Mouse (Mus musculus) forebrain, embryonic 12.5 days (tissue): ENCODE measurements around the gene Ttll5. TPM values are rescaled to one million over a fixed set of nuclear protein-coding genes. Genes with fewer than 3 reads are reported as not detected.
A peak's percentile ranks its signal among the peaks of the same experiment; 100 is the strongest.

Source experiments
- ATAC-seq: fragments of 200-750 bp; cut with Nextera tagmentation; 2 replicates; pipeline ENCODE4 v1.8.0; 2017; ENCODE audit warnings: moderate TSS enrichment; ENCODE audit not compliant: low FRiP score
- H3K27ac ChIP-seq: fragments of 300-500 bp; sonication (generic); 2 replicates; pipeline ENCODE4 v1.5.1; 2016; ENCODE audit warnings: mild to moderate bottlenecking
- H3K27me3 ChIP-seq: fragments of 300-500 bp; sonication (generic); 2 replicates; pipeline ENCODE4 v1.6.1; 2016; ENCODE audit warnings: mild to moderate bottlenecking
- H3K36me3 ChIP-seq: fragments of 300-500 bp; sonication (generic); replicated peaks from 2 replicates; pipeline ENCODE4 v1.6.1; 2016; ENCODE audit warnings: mild to moderate bottlenecking
- H3K4me1 ChIP-seq: fragments of 300-500 bp; sonication (generic); 2 replicates; pipeline ENCODE4 v1.6.1; 2016
- H3K4me2 ChIP-seq: fragments of 300-500 bp; sonication (generic); 2 replicates; pipeline ENCODE4 v1.6.1; 2016; ENCODE audit warnings: mild to moderate bottlenecking, moderate library complexity
- H3K4me3 ChIP-seq: fragments of 300-500 bp; sonication (generic); replicated peaks from 2 replicates; pipeline ENCODE4 v1.5.1; 2016; ENCODE audit warnings: mild to moderate bottlenecking
- H3K9ac ChIP-seq: fragments of 300-500 bp; sonication (generic); 2 replicates; pipeline ENCODE4 v1.6.1; 2016; ENCODE audit warnings: mild to moderate bottlenecking
- H3K9me3 ChIP-seq: fragments of 300-500 bp; sonication (generic); 2 replicates; pipeline ENCODE4 v1.6.1; 2016
- WGBS: fragments of 180-500 bp; shearing (Covaris S2); methylation state at CpG from one replicate; pipeline ENCODE4 v1.1.7; 2016; 5-methylcytosine and 5-hydroxymethylcytosine counted together
- polyA plus RNA-seq: library from polyadenylated mRNA; unstranded; fragments of >200 nt; fragmentation: Nextera tagmentation; extraction: Ambion mirVana; gene quantifications from 2 replicates; pipeline ENCODE4 v1.2.1, GENCODE M21; 2016

Gene Ttll5
- polyA plus RNA-seq, 1 experiment from 2014 or later: 17.3 TPM

- no peaks in the 10 kb centered on the region; the same call in 1 of the 2 replicates for H3K4me1 ChIP-seq
- no peak overlapping the region for H3K27ac ChIP-seq
- no peaks in the 10 kb centered on the region for H3K36me3 ChIP-seq
- no peak for ATAC-seq
- no peak overlapping the region for H3K4me2 ChIP-seq
- no peaks in the 10 kb centered on the region for H3K9me3 ChIP-seq
- H3K4me3 ChIP-seq: no peak overlapping the region
- no peaks in the 10 kb centered on the region for H3K27me3 ChIP-seq
- whole genome bisulfite sequencing: 71% methylated on average over 6 of the region's 6 CpGs
- H3K9ac ChIP-seq: no peak overlapping the region
These were observed 225.4 kb downstream of the Ttll5 start for GRCm38 (mm10) chr12:86049813-86050212.

- no peak overlapping the region for H3K4me2 ChIP-seq
- H3K36me3 ChIP-seq: no peaks in the 10 kb centered on the region
- H3K27ac ChIP-seq: no peak overlapping the region
- ATAC-seq: no peak
- H3K4me1 ChIP-seq: no peaks in the 10 kb centered on the region
- no peaks in the 10 kb centered on the region for H3K9me3 ChIP-seq
- H3K4me3 ChIP-seq: no peak overlapping the region
- H3K9ac ChIP-seq: no peak overlapping the region
- H3K27me3 ChIP-seq: no peaks in the 10 kb centered on the region
- WGBS: 95% methylated on average over 5 of the region's 5 CpGs
These were observed 227.0 kb downstream of the Ttll5 start for GRCm38 (mm10) chr12:86051477-86051876.

GRCm38 (mm10) chr12:86055306-86055705 lies 230.8 kb downstream of the Ttll5 start:
- Histone ChIP-seq H3K27me3 (no peaks in the 10 kb centered on the region), H3K27ac (no peak overlapping the region), H3K4me2 (no peak overlapping the region), H3K4me1 (no peaks in the 10 kb centered on the region), H3K9me3 (no peaks in the 10 kb centered on the region), H3K4me3 (no peak overlapping the region), H3K36me3 (no peaks in the 10 kb centered on the region), H3K9ac (no peak overlapping the region)
- ATAC-seq: no peak
- 95% methylated on average over 2 of the region's 2 CpGs for WGBS

GRCm38 (mm10) chr12:86056976-86057375 lies 232.5 kb downstream of the Ttll5 start:
- no peaks in the 10 kb centered on the region for H3K4me1 ChIP-seq
- H3K27me3 ChIP-seq: no peaks in the 10 kb centered on the region
- no peak overlapping the region for H3K27ac ChIP-seq
- no peak overlapping the region for H3K4me3 ChIP-seq
- no peaks in the 10 kb centered on the region for H3K9me3 ChIP-seq
- H3K4me2 ChIP-seq: no peak overlapping the region
- 96% methylated on average over 8 of the region's 8 CpGs for WGBS
- H3K9ac ChIP-seq: no peak overlapping the region
- H3K36me3 ChIP-seq: no peaks in the 10 kb centered on the region
- ATAC-seq: no peak

GRCm38 (mm10) chr12:86057516-86057915 lies 233.1 kb downstream of the Ttll5 start:
- Histone ChIP-seq H3K9ac (no peak overlapping the region), H3K4me1 (no peaks in the 10 kb centered on the region), H3K9me3 (no peaks in the 10 kb centered on the region), H3K4me3 (no peak overlapping the region), H3K27me3 (no peaks in the 10 kb centered on the region), H3K36me3 (no peaks in the 10 kb centered on the region), H3K4me2 (no peak overlapping the region), H3K27ac (no peak overlapping the region)
- no peak for ATAC-seq
- WGBS: 87% methylated on average over 8 of the region's 8 CpGs

DNA sequence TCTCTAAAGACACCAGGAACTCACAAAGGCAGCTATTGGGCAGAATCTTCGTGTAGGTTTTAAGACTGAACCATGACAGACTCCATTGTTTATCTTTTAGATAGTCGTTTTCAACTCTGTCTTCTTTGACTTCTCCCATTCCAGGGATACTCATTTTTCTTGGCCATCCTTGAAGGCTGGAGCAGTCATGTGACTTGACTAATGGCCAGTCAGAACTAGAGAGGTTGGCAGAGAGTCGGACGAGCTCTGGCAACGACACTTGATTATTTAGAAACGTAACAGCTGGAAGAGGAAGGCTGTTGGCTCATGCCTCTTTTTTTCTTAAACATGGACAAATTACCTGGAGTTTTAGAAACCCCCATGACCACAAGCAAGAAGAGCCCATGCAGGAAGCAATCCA lies 234.9 kb downstream of the Ttll5 start:
- WGBS: 90% methylated on average over 6 of the region's 6 CpGs
- ATAC-seq: no peak
- Histone ChIP-seq H3K9me3 (no peaks in the 10 kb centered on the region), H3K36me3 (0 out of 2 replicates have a peak, but pooled peaks cover 3% of the 10 kb centered on the region), H3K27ac (no peak overlapping the region), H3K9ac (no peak overlapping the region), H3K4me1 (no peaks in the 10 kb centered on the region), H3K27me3 (no peaks in the 10 kb centered on the region), H3K4me2 (no peak overlapping the region), H3K4me3 (no peak overlapping the region)

- Histone ChIP-seq H3K9me3 (no peaks in the 10 kb centered on the region), H3K36me3 (0 out of 2 replicates have a peak, but pooled peaks cover 3% of the 10 kb centered on the region), H3K27me3 (no peaks in the 10 kb centered on the region), H3K4me3 (no peak overlapping the region), H3K4me1 (no peaks in the 10 kb centered on the region), H3K27ac (no peak overlapping the region), H3K9ac (no peak overlapping the region), H3K4me2 (no peak overlapping the region)
- ATAC-seq: no peak
These were observed 240.3 kb downstream of the Ttll5 start for GRCm38 (mm10) chr12:86064796-86065195.

DNA sequence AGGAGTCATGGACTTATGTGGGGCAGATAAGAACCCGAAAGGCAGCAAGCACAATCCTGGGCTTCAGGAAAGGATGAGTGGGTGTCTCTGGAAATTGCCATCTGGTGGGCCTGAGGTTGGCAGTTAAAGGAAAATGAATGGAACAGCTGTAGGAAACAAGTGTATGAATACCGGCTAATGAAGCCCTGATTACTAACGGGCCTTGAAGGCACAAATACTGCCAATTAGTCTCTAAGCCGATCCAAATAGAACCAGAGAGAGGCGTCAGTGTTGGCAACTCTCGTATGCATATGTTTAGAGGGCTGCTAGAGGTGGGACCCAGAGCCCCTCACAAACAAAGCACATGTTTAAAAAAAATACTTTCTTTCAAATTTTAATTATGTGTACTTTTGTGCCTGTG lies 247.0 kb downstream of the Ttll5 start:
- H3K9me3 ChIP-seq: no peaks in the 10 kb centered on the region
- no peak overlapping the region for H3K4me2 ChIP-seq
- H3K4me1 ChIP-seq: peaks cover 4% of the 10 kb centered on the region; the same call in 1 of the 2 replicates
- no peak overlapping the region for H3K9ac ChIP-seq
- peaks cover 13% of the 10 kb centered on the region for H3K27me3 ChIP-seq
- H3K4me3 ChIP-seq: no peak overlapping the region
- H3K27ac ChIP-seq: peak overlapping the region; percentile 37
- 32% methylated on average over 6 of the region's 6 CpGs for WGBS
- ATAC-seq: peak; percentile 84; the same call in 1 of the 2 replicates
- H3K36me3 ChIP-seq: no peaks in the 10 kb centered on the region

- Histone ChIP-seq H3K9me3 (no peaks in the 10 kb centered on the region), H3K27me3 (peaks cover 29% of the 10 kb centered on the region), H3K4me3 (no peak overlapping the region), H3K27ac (no peak overlapping the region), H3K4me2 (no peak overlapping the region), H3K4me1 (peaks cover 21% of the 10 kb centered on the region), H3K36me3 (no peaks in the 10 kb centered on the region), H3K9ac (no peak overlapping the region)
- WGBS: 88% methylated on average over 12 of the region's 12 CpGs
- ATAC-seq: no peak
These were observed 250.2 kb downstream of the Ttll5 start for GRCm38 (mm10) chr12:86074681-86075080.

DNA sequence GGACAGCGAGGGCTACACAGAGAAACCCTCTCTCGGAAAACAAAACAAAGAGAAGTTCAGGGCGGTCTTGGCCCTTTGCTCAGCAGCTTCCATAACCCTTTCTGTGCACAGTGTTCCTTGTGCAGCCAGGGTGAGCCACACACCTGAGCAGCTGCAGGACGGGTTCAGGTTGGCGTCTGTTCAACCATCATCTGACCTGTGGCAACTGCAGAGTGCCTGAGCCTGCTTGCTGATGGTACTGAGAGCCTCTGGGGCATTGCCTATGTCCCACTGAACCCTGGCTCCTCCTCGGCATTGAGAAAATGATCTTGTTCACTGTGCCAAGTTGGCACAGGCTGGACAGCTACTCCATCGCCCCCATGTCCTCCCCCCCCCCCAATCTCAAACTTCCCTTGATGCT lies 250.9 kb downstream of the Ttll5 start:
- no peak overlapping the region for H3K4me2 ChIP-seq

DNA sequence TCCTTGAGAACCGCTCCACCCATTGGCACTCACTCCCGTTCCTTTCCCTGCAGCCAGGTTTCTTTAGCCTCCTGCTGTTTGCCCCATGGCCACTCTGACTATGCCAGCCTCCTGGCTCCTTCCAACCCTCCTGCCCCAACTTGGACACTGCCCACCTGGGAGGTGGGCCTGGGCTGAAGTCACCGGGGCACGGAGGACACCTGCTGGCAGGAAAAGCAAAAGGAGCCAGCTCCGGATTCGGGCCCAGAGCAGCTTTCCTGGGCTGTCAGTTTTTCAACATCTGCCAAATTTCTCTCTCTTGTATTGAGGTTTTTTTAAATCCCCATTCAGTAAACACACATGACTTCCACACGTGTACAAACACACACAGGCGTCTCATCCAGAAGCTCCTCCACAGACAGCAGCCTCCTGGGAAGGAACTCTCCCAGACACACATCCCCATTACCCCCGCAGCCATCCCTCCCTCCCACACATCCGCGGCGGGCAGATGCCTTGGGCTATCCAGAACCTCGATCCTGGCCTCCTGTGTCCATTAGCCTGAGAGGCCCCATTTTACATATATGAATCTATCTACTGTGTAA lies 252.0 kb downstream of the Ttll5 start:
- no peak overlapping the region for H3K9ac ChIP-seq
- no peaks in the 10 kb centered on the region for H3K36me3 ChIP-seq
- peak overlapping the region; percentile 75 for H3K4me2 ChIP-seq
- ATAC-seq: no peak
- peak overlapping the region; percentile 52 for H3K4me3 ChIP-seq
- WGBS: 9% methylated on average over 13 of the region's 13 CpGs
- peaks cover 21% of the 10 kb centered on the region for H3K4me1 ChIP-seq
- no peaks in the 10 kb centered on the region for H3K9me3 ChIP-seq
- H3K27ac ChIP-seq: no peak overlapping the region
- H3K27me3 ChIP-seq: peaks cover 43% of the 10 kb centered on the region

More for the DNA sequence above, 250.9 kb downstream of the Ttll5 start:
- peaks cover 34% of the 10 kb centered on the region for H3K27me3 ChIP-seq
- H3K27ac ChIP-seq: no peak overlapping the region
- 90% methylated on average over 7 of the region's 7 CpGs for WGBS
- H3K36me3 ChIP-seq: no peaks in the 10 kb centered on the region
- H3K9me3 ChIP-seq: no peaks in the 10 kb centered on the region
- H3K4me1 ChIP-seq: peaks cover 21% of the 10 kb centered on the region
- ATAC-seq: no peak
- no peak overlapping the region for H3K4me3 ChIP-seq
- no peak overlapping the region for H3K9ac ChIP-seq

GRCm38 (mm10) chr12:86077322-86077721 lies 252.9 kb downstream of the Ttll5 start:
- peak overlapping the region; percentile 68; the same call in 1 of the 2 replicates for H3K9ac ChIP-seq
- peaks cover 43% of the 10 kb centered on the region for H3K27me3 ChIP-seq
- ATAC-seq: no peak
- H3K27ac ChIP-seq: no peak overlapping the region
- peaks cover 21% of the 10 kb centered on the region for H3K4me1 ChIP-seq
- H3K4me3 ChIP-seq: peak overlapping the region; percentile 52
- peak overlapping the region; percentile 75 for H3K4me2 ChIP-seq
- 32% methylated on average over 8 of the region's 8 CpGs for WGBS
- H3K36me3 ChIP-seq: no peaks in the 10 kb centered on the region
- H3K9me3 ChIP-seq: no peaks in the 10 kb centered on the region

GRCm38 (mm10) chr12:86077736-86078135 lies 253.3 kb downstream of the Ttll5 start:
- Histone ChIP-seq H3K27me3 (peaks cover 43% of the 10 kb centered on the region), H3K9me3 (no peaks in the 10 kb centered on the region), H3K4me1 (peaks cover 21% of the 10 kb centered on the region), H3K4me3 (peak overlapping the region; percentile 52), H3K9ac (peak overlapping the region; percentile 68), H3K4me2 (peak overlapping the region; percentile 75), H3K36me3 (no peaks in the 10 kb centered on the region), H3K27ac (0 out of 2 replicates have a peak overlapping the region, but pooled peaks have one; percentile 31)
- no peak for ATAC-seq
- 19% methylated on average over 11 of the region's 11 CpGs for WGBS
